Mouse (Mus musculus) cortical plate, adult 2 months (tissue): ENCODE results near the gene Nup214.

Source experiments
- CTCF ChIP-seq: fragments of 200-500 bp; IDR thresholded peaks from 2 replicates; pipeline ENCODE4 v1.5.1; 2011; ENCODE audit warnings: mild to moderate bottlenecking, control low read depth, low read length; ENCODE audit not compliant: insufficient read depth; ENCODE audit errors: extremely low read depth
- POLR2A ChIP-seq: fragments of 200-500 bp; IDR thresholded peaks from 2 replicates; pipeline ENCODE4 v1.6.1; 2011; ENCODE audit warnings: mild to moderate bottlenecking, low read length, control low read depth; ENCODE audit not compliant: insufficient read depth; ENCODE audit errors: extremely low read depth

DNA sequence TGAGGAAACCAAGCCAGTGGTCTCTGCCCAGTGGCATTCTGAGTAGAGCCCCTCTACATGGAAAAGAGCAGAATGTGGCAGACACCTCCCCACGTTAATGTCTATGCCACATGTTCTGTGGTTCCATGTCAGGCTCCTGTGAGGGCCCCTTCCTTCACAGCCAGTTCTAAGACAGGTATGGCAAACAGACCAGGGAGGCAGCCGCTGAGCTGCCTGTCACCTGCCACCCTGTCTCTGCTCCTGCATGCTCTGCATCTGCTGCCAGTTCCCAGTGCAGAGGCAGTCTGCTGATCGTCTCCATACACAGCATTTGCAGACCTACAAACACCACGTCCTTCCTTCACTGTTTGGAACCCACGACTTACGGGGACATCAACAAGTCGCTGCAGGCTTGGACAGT lies 78.2 kb downstream of the Nup214 start:
- TF ChIP-seq POLR2A, result no peak
- TF ChIP-seq CTCF, result no peak
